Mouse (Mus musculus) layer of hippocampus, adult 18-20 months (tissue): Measurements from ENCODE around the gene Qrich2. TPM values are rescaled to one million over a fixed set of nuclear protein-coding genes. Genes with fewer than 3 reads are reported as not detected.
"Not testable (repeated sequence)": the region's sequence is repeated elsewhere in the genome, so short reads cannot be mapped to it uniquely, and the experiment has no call there.

Experiments
- DNase-seq, 2 experiments: peaks; one replicate each; pipeline ENCODE4 v3.0.0; 2022; ENCODE audit warnings: low spot score in 2 of 2
- total RNA-seq, 2 experiments: library from RNA; stranded (reverse); gene quantifications; 2 replicates each; pipeline ENCODE4 v1.2.3; 2021

Qrich2 gene
- total RNA-seq, 2 experiments from 2014 or later, result not detected

DNA sequence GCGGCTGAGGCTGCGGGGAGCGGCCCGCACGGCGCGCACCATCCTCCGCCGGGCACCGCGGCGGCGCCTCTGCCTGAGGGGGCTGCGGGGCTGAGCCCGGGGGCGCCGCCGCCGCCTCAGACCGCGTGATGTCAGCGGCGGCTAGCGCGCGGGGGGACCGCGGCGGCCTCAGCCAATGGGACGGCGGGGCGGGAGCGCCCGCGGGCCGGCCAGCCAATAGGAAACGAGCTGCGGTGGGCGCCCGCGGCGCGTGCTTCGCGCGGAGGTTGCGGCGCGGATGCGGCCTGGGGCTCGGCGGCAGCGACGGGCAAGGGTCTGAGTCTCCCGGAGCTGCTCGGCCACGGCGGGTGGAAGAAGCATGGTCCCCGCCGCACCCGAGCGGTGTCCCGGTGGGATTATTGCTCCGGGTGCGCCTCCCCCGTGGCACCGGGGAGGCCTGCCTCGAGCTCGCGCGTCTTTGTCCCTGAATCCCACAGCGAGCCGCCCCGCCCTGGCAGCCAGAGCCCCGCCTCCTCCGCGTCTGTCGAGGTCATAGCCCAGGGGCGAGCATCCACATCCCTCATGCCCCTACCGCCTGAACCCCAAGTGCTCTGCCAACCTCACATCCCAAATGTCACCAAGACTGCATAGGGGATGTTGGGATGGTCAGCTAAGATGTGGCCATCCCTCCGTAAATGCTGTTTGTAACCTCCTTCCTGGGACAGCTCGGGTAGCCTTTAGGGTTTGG lies 53.0 kb downstream of the Qrich2 start, which contains the start of gene Rnf157:
TSS of gene Rnf157 (minus strand) at position 129 of the 727 bp plus-strand sequence.
- peak; percentile 83 to 91 for DNase-seq

DNA sequence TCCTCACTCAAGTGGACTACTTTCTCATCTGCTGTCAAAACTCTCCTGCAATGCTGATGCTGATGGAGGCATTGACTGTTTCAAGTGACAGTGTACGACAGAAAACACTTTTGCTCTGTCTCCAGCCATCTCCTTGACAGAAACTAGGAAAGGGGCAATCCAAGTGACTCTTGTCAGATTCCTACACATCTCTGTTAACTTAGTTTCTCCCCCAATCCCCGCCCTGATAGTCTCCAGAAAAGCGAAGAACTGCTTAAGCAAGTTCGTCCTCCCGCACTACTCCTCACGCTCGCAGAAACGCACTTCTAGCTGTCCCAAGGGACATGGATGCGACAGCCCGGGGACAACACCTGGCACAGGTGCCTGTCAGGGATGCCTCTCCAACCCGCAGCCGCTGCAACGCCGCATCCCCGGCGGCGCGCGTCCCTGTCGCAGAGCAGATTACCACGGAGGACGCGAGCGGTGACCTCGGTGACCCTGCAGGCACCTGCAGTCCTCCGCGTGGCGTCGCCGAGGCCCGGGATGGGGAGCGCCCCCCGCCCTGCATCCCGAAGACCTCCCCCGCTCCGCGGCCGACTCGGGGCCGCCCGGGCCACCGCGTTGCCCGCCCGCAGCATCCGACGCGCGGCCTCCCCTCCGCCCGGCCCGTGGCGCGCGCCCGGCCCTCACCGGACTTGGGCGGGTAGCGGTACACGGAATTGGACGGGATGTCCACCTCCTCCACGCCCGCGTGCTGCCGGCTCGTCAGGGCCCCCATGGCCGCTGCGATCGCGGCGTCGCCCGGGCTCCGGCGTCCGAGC lies 53.8 kb downstream of the Qrich2 start:
- DNase-seq, result no peak

DNA sequence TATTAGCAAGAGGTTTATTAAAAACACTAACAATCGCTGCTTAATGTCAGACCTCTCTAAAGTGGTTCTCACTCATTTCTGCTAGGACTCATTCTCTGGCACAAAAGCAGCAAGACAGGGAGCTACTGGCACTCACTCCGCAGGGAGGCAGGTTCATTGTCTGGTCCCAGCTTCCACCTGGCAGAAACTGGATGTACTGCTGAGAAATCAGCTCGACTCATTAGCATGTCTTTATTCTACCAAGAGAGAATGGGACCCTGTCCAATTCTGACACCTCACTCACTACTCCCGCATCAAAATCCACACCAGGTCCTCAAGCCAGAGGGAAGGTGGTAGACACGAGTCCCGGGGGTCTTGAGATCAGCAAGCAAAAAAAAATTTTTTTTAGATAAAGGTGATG lies 54.5 kb downstream of the Qrich2 start:
- DNase-seq, result no peak

DNA sequence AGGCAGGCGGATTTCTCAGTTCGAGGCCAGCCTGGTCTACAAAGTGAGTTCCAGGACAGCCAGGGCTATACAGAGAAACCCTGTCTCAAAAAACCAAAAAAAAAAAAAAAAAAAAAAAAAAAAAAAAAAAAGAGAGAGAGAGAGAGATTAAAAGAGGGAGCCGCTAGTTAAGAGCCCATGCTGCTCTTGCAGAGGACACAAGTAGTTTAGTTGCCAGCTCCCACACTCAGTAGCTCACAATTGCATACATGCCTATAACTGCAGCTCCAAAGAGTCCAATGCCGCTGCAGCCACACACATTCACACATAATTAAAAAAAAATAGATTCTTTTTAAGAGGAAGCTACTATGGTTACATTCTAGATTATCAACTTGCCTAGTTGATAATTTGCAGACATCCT lies 55.6 kb downstream of the Qrich2 start:
- not testable (repeated sequence) for DNase-seq

DNA sequence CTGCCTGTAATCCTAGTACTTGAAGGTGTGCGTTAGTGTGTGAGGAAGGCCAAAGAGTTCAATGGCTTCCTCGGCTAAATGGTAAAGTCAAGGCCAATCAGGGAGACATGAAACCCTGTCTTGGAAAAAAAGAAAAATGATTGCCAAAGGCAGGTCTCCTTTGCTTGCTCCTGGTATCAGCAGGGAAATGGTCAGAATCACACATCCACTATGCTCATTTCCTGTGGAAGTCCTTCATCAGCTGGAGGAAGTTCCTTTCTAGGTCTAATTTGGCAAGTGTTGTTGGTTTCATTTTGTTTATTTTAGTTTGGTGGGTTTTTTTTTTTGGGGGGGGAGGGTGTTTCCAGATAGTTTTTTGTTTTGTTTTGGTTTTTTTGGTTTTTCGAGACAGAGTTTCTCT lies 57.0 kb downstream of the Qrich2 start:
- DNase-seq, result no peak

DNA sequence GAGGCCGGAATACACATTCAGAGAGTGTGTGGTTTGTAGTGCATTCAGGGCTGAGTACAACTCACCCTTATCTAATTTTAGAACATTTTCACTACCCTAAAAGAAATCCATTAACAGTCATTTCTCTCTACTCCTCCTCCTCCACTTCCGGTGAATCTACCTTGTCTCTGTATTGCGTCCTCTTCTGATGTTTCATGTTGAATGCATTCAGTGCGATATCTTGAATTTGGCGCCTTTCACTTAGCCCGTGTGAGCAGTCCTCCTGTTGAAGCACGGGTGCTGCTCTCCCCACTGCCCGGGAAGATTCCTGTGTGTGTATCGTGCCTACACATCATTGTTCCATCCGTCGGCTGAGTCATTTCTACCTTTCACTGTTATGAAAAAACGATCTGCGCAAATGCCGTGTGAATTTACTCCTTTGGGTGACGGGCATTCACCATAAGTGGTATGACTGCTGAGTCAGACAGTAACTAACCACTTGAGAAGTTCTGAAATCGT lies 59.8 kb downstream of the Qrich2 start:
- DNase-seq, result no peak

DNA sequence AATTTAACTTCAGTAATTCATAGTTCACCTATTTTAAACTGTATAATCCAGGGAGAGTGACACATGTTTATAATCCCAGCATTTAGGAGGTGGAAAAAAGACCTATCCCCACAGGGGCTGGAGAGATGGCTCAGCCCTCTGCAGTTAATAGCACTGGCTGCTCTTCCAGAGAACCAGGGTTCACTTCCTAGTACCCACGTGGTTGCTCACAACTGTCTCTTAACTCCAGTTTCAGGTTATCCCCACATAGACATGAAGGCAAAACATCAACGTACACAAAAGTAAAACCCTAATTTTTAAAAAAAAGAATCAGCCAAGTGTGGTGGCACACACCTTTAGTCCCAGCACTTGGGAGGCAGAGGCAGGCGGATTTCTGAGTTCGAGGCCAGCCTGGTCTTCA lies 60.4 kb downstream of the Qrich2 start:
- no peak for DNase-seq

DNA sequence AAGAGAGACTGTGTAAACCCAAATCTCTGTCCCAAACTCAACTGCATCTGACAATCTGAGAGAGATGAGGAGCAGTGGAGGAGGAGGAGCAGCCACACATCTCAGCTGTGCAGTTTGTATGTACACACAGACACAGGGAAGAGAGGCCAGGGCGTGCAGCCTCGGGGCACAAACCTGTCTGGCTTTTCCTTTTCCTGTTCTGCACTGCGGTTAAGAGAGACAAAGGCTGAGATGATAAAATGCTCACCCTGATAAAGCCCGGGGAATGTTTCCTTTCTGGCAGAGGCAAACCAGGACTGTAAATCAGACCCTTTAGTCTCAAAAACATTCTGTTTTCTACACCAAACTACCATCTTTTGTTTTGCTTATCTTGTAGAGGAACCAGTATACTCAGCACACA lies 65.5 kb downstream of the Qrich2 start:
- no peak for DNase-seq

DNA sequence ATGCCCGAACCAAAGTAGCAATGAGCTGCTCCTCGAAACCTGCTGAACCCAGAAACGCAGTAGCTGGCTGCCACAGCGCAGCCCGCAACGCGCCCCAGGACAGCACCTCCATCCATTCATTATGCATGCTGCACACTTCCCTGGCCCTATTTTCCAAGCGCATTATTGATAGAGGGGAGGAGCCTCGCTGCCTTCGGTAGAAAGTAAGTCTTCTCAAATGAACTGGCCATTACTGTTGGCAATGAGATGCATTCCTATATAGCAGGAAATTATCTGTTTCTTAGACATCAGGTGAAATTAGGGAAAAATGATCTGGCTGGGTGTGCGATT lies 67.7 kb downstream of the Qrich2 start:
- no peak for DNase-seq

DNA sequence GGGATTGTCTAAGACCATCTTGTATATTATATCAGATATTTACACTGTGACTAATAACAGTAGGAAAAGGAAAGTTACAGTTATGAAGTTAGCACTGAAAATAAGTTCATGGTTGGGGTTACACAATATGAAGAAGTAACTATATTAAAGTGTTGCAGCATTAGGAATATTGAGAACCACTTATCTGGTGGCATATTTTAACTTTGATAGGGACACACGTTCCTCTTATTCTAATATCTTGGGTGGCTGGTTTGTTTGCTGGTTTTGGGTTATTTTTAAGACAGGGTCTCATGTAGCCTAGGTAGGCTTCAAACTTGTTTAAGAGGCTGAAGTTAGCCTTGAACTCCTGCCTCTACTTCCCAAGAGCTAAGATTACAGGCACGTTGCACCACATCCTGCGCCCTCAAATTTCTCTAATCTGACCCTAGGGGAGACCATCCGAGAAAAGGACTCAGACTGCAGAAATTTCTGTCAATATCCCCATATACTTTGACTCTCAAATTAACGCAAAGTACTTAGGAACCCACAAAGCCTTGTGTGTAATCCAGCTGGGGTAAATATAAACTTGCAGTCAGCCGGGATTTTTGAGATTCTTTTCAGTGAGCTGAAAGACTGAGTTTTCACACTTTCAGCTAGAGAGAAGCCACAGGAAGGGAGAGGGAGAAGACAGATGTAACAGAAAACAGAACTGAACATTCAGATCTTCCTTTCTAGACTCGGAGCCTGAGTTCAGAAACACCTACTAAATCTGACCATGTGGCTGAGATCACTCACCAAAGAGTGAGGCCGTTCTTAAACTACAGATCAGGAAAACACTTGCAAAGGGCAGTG lies 68.3 kb downstream of the Qrich2 start:
- no peak for DNase-seq

DNA sequence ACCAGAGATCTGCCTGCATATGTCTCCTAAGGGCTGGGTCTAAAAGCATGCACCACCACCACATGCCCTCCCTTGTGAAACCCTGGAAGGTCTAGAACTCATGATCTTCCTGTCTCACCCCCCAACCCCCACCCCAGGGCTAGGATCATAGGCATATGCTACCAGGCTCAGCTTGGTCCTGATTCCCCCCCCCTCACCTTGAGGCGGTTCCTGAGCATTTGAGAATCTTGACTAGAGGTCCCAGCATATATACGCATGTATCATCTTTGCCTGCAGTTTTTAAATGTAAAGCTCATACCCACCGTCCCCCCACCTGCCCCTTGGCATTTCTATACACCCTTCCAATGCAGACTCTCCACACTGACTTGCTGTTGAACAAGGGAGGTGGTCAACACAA lies 69.1 kb downstream of the Qrich2 start:
- DNase-seq, result no peak

DNA sequence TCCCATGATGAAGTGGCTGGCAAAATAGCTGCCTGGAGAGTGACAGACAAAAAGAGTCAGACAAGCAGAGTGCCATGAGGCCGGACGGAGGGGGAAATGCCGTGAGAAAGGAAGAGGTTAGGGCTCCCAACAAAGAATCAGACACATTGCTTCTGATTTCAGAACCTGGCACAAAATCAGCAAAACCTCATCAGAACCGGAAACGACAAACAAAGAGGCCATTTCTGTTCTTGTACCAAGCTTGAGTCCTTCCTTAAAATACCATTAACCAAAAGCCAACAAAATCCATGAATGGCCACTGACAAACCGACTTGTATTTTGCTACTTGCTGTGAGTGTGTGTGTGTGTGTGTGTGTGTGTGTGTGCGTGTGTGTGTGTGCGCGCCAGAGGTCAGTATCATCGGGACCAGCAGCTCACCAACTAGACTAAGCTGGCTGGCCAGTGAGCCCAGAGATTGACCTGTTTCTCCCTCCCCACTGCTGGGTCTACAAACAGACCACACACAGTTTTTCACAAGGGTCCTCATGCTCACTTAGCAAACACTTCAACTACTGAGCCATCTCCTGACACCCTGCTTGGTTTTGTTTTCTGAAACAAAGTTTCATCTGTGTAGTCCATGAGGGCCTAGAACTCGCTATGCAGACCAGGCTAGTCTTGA lies 69.6 kb downstream of the Qrich2 start:
- no peak for DNase-seq

DNA sequence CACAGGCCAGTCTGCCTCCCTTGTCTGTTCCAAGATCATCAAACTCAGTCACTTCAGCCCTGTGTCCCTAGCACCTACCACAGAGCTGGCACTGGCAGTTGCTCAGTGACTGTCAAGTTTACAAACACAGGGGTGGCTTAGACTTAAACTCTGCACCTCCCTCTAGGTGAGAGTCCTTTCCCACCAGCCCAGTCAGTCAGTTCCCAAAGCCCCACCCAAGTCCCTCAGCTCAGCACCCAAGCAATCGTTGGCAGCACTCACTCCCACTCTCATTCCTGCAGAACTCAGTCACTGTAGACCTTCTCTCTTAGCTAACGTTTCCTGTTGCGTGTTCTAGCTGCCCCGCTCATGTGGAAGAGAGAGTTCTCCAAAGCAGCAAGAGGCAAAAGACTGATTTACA lies 71.3 kb downstream of the Qrich2 start:
- no peak for DNase-seq

Other genes starting within 250 kb of the Qrich2 start
- gene Evpl, start 228.2 kb downstream of the Qrich2 start, total RNA-seq, result under 1 TPM; 0.61 to 0.74 TPM
- 10 to 100 TPM; 69.4 to 71.3 TPM for gene Srp68, start 192.0 kb downstream of the Qrich2 start, total RNA-seq
- not detected for gene Galr2, start 185.3 kb downstream of the Qrich2 start, total RNA-seq
- 10 to 100 TPM; 69.4 to 85.5 TPM for gene Exoc7, start 159.0 kb downstream of the Qrich2 start, total RNA-seq
- gene Foxj1, start 130.8 kb downstream of the Qrich2 start, total RNA-seq, result 1 to 10 TPM; 6.2 to 7.5 TPM
- gene Rnf157, start 53.2 kb downstream of the Qrich2 start, total RNA-seq, result 100 to 1,000 TPM; 245 to 252 TPM
- gene Ubald2, start 32.1 kb downstream of the Qrich2 start, total RNA-seq, result 10 to 100 TPM; 33.3 to 40.5 TPM
- 10 to 100 TPM; 87.0 to 91.5 TPM for gene Prpsap1, start 28.0 kb upstream of the Qrich2 start, total RNA-seq
- gene Sphk1, start 64.7 kb upstream of the Qrich2 start, total RNA-seq, result 1 to 10 TPM in 1 of 2 experiments, under 1 TPM in 1; 0.84 to 2.3 TPM
- 100 to 1,000 TPM in 1 of 2 experiments, 10 to 100 TPM in 1; 99.4 to 104 TPM for gene Ube2o, start 115.2 kb upstream of the Qrich2 start, total RNA-seq
- 1 to 10 TPM in 1 of 2 experiments, under 1 TPM in 1; 0.33 to 1.1 TPM for gene Aanat, start 120.2 kb upstream of the Qrich2 start, total RNA-seq
- gene Rhbdf2, start 160.8 kb upstream of the Qrich2 start, total RNA-seq, result 1 to 10 TPM; 1.1 to 1.3 TPM
- gene Prcd, start 187.3 kb upstream of the Qrich2 start, total RNA-seq, result 1 to 10 TPM; 5.6 to 5.8 TPM
- gene Cygb, start 188.1 kb upstream of the Qrich2 start, total RNA-seq, result 10 to 100 TPM; 71.3 to 80.7 TPM